Mouse (Mus musculus): ENCODE results near the gene Cfap97d1. TPM values are rescaled to one million over a fixed set of nuclear protein-coding genes. Genes with fewer than 3 reads are reported as not detected.
"Not testable (repeated sequence)": the region's sequence is repeated elsewhere in the genome, so short reads cannot be mapped to it uniquely, and the experiment has no call there.

Cfap97d1 gene
- total RNA-seq, 2 experiments from 2014 or later: not detected

- intact Hi-C loops (cut with DNase I; ENCODE audit: low total_unique reads): no loop called here
- DNase-seq: peak; percentile 49
Measured at GRCm38 (mm10) chr11:101971410-101971809, 12.7 kb upstream of the Cfap97d1 start.

DNA sequence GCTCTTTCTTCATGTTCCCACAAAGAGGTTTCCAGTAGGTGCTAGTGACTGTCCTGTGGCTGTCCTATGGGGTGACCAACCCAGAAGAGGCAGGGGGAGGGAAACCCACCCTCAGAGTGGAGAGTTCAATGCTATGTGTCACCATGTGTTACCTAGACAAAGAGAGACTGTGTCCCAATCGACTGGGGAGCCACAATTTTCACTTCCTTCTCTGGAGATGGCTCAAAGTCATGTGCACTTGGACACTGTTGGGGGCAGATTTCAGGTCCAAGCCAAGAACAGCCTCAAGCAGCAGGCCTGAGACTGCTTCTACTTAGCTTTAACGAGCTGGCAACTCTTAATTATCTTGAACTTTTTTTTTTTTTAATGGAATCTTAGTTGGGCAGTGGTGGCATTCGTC is 12.0 kb upstream of the Cfap97d1 start:
- intact Hi-C loops (cut with DNase I; ENCODE audit: low total_unique reads): no loop called here
- DNase-seq: no peak

DNA sequence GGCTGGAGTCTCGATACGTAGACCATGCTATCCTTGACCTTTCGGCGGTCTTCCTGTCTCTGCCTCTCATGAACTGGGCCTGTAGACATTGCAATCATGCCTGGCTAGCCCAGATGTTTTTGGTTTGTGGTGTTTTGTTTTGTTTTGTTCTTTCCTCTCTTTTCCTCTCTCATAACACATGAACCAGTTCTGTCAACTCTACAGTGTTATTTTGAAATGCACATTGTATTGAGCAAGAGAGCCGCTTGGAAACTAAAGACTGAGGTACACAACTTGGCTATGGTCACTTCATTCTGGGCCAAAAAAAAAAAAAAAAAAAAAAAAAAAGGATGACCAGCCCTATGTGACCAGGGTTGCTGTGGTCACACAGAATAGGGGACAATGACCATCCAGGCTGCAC is 11.4 kb upstream of the Cfap97d1 start:
- no peak for DNase-seq
- intact Hi-C loops (cut with DNase I; ENCODE audit: low total_unique reads): no loop called here

- intact Hi-C loops (cut with DNase I; ENCODE audit: low total_unique reads): no loop called here
- no peak for DNase-seq
Measured at GRCm38 (mm10) chr11:101973496-101973895, 10.6 kb upstream of the Cfap97d1 start.

- intact Hi-C loops (cut with DNase I; ENCODE audit: low total_unique reads): no loop called here
- DNase-seq: no peak
Measured at GRCm38 (mm10) chr11:101974181-101974580, 9.9 kb upstream of the Cfap97d1 start.

- intact Hi-C loops (cut with DNase I; ENCODE audit: low total_unique reads): no loop called here
- no peak for DNase-seq
Measured at GRCm38 (mm10) chr11:101974923-101975322, 9.2 kb upstream of the Cfap97d1 start.

GRCm38 (mm10) chr11:101976949-101977348 is 7.1 kb upstream of the Cfap97d1 start:
- intact Hi-C loops (cut with DNase I; ENCODE audit: low total_unique reads): no loop called here

DNA sequence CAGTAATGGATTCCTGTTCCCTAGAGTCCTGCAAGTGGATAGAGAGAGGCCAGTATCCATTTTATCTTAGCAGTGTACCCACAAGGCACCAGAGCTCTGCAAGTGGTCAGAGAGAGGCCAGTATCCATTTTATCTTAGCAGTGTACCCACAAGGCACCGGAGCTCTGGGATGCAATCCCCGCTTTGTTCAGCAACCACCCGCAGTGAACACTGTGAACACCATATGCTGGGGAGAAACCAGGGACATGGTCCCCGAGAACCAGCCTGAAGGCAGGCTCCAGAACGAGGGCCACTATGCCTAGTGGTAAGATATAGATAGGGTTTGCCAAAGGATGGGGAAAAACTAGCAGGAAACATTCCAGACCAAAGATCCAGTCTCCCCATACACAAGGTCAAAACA is 4.9 kb upstream of the Cfap97d1 start:
- intact Hi-C loops (cut with DNase I; ENCODE audit: low total_unique reads): no loop called here

More at GRCm38 (mm10) chr11:101976949-101977348, 7.1 kb upstream of the Cfap97d1 start:
- DNase-seq: no peak

DNA sequence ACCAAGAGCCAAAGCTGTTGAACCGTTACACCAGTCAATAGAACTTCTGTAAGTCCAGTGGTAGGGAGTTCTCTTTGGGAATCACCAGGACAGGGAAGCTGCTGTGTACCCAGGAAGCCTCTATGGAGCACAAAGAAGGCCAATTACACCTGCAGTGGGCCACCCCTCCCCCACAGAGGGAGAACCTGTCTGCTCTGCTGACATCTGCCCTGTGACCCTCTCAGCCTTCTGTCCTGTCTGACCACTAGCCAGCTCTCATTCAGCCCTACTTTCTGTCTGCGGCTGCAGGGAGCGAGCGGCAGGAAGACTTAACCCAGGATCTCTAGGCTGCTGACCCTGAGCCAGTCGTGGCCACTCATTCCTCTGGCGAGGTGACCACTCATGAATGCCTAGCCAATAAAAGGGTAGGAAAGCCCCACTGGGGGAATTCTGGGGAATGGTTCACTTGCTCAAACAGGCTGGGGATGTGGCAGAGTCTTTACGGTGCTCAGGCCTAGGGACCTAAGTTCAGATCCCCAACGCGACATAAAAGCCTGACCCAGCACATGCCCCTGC is 3.4 kb upstream of the Cfap97d1 start:
- intact Hi-C loops (cut with DNase I; ENCODE audit: low total_unique reads): no loop called here
- no peak for DNase-seq

More for the DNA sequence above, 4.9 kb upstream of the Cfap97d1 start:
- DNase-seq: no peak

DNA sequence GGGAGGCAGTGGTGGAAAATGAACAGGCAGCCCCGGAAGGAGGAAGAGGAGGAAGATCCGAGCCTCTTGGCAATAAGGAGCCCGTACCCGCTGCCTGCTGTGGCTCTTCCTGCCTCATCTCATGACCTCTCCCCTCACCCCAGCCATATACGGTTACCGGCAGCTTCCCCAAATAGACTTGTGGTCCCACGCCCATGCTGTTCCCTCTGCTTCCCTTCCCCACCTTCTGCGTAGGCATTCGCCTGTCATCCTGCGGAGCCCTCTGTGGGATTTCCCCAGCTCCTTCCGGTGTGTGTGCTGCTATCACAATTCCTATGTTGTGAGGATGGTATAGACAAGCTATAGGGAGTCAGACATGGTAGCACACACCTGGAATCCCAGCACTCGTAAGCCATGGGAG is 2.2 kb upstream of the Cfap97d1 start:
- peak; percentile 26 for DNase-seq
- intact Hi-C loops (cut with DNase I; ENCODE audit: low total_unique reads): no loop called here

DNA sequence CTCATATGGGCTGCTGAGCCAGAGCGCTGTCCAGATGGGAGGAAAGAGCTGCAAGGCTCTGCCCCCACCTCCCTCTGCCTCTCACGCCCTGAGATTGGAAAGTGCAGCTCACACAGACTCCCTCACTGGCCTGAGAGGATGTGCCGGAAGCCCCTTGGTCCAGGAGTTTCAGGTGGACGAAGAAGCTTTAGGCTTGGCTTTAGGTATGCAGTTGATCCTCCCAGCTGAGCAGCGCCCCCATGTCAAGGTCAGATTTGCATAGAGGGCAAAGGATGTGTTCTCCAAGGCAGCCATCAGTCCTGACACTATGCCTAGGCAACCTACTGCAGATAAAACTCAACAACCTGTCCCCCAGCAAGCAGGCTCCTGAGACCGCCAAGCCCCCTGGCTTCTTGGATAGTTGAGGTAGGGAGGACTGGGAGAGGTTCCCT is 1.1 kb upstream of the Cfap97d1 start:
- intact Hi-C loops (cut with DNase I; ENCODE audit: low total_unique reads): no loop called here
- DNase-seq: no peak

- DNase-seq: no peak
- intact Hi-C loops (cut with DNase I; ENCODE audit: low total_unique reads): no loop called here
Measured at GRCm38 (mm10) chr11:101983431-101983921, 603 bp upstream of the Cfap97d1 start.

DNA sequence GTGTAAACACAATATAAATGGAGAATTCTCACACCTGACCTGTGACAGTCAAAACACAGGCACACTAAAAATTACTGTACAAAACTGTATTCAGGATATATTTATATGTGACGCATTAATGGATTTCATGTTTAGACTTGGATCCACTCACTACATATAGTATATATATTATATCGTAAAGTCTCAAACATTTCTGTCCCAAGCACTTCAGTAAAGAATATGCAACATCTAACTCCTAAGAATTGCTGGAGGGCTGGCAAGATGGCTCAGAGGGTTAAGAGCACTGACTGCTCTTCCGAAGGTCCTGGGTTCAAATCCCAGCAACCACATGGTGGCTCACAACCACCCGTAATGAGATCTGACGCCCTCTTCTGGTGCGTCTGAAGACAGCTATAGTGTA is 1.4 kb downstream of the Cfap97d1 start:
- intact Hi-C loops (cut with DNase I; ENCODE audit: low total_unique reads): loop anchor here (5.0 kb wide), 1 partner anchor 52 kb away; no protein-coding TSS in a partner anchor

GRCm38 (mm10) chr11:101985990-101986389 is 1.9 kb downstream of the Cfap97d1 start:
- intact Hi-C loops (cut with DNase I; ENCODE audit: low total_unique reads): loop anchor here (5.0 kb wide), 1 partner anchor 51 kb away; no protein-coding TSS in a partner anchor
- DNase-seq: peak; percentile 85

More for the DNA sequence above, 1.4 kb downstream of the Cfap97d1 start:
- DNase-seq: not testable (repeated sequence)

DNA sequence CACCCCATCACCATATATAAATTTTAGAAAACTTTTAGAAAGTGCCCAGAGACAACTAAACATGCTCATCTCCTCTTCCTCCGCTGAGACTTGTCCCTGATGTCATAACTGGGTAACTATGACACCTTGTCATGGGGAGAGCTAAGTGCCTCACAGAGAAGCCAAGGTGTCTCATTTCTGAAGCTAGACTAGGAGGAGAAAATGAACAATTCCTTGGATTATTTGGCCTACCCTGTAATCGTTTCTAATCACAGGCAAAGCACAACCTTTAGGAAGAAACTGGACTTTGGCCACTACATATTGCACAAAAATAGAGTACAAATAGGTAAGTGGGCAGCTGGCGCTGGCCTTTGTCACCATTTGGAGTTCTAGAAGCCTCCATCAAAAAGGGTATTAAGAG is 2.8 kb downstream of the Cfap97d1 start, which contains the start of gene Dusp3:
Gene Dusp3 (minus strand): TSS at position 101 of the 400 bp plus-strand sequence.
- intact Hi-C loops (cut with DNase I; ENCODE audit: low total_unique reads): loop anchor here (5.0 kb wide), 1 partner anchor 50 kb away; no protein-coding TSS in a partner anchor
- DNase-seq: no peak

DNA sequence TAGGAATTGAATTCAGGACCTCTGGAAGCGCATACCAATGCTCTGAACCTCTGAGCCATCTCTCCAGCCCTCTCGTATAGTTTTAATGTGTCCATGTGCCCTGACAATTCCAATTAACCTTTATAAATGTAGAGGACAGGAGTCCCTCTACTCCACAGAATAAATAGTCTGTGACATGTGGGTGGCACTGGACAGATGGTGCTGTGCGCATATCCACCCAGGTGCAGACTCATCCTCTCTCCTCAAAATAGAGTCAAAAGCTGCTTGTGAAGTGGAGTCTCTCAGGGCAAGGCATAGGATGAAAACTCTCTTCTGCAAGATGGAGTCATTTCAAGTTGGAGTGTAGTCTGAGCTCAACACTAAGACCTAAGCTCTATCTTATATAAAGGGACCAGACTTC is 6.2 kb downstream of the Cfap97d1 start:
- intact Hi-C loops (cut with DNase I; ENCODE audit: low total_unique reads): no loop called here
- DNase-seq: no peak

DNA sequence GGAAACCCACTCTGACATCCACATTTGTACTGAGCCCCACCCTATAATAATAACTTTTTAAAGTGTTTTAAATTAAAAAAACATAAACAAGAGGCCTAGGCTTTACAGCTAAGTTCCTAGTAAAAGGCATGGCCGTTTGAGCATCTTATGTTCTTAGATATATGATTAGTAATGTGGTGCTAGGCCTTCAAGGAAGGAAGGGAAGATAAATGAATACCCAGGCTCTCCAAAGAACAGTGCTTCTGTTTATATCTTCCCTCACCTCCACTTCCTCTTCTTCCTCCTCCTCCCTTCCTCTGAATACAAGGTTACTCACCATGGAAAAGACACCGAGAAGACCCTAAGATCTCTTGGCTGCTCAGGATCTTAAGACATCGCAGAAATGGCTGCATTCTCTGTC is 7.7 kb downstream of the Cfap97d1 start:
- no peak for DNase-seq
- intact Hi-C loops (cut with DNase I; ENCODE audit: low total_unique reads): no loop called here

- no peak for DNase-seq
- intact Hi-C loops (cut with DNase I; ENCODE audit: low total_unique reads): no loop called here
Measured at GRCm38 (mm10) chr11:101992411-101992810, 8.3 kb downstream of the Cfap97d1 start.

DNA sequence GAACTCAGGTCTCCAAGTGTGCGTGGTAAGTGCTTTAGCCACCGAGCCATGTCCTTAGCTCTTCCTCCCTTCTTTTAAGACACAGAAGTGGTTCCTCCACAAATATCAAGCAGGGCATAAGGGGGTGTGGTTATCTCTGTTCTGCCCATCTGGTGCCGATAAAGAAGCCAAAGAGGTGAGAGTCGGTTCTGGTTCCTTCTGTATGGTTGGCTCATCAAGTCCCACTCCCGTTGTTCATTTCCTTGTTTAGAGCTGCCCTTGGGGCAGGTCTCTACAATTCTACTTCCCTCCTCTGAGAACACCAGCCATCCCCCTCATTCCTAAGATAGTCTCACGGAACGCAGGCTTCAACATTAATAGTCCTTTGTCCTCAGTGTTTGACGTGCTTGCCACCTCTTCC is 10.0 kb downstream of the Cfap97d1 start:
- intact Hi-C loops (cut with DNase I; ENCODE audit: low total_unique reads): no loop called here
- DNase-seq: no peak

DNA sequence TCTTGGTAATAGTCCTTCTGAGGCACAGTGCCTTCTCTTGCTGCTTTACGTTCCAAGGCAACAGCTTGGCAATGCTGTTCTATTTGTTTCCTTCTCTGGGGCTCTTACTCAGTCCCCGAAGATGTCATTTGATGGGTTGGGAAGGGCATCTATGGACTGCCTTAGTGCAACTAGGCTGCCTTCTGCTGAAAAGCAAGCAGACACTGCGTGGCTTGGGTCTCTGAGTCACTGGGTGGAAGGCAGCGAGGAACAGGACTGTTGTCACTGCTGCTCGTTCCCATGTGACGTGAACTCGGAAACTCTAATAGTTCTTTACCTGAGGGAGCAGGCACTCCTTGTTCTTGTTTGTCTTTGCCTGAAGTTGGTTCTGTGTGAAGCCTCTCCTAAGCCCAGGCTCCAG is 11.9 kb downstream of the Cfap97d1 start:
- intact Hi-C loops (cut with DNase I; ENCODE audit: low total_unique reads): no loop called here
- no peak for DNase-seq

DNA sequence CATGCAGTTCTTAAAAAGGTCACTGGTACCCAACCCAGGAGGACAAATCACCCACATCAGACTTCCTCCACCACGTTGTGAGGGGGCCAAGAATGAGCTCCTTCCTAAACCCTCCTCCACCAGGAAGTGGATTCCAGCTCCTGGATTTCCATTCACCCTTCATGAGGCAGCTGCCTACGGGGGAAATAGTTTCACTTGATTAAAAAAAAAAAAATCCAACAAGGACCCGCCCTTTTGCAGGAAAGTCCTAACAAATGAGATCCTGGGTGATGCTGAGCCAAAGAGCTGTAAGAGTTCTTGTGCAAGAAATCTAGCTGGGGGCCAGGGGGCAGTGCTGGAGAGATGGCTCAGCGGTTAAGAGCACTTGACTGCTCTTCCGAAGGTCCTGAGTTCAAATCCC is 14.2 kb downstream of the Cfap97d1 start:
- no peak for DNase-seq
- intact Hi-C loops (cut with DNase I; ENCODE audit: low total_unique reads): no loop called here
